Mouse (Mus musculus) mouse embryonic stem cell (cell line): ENCODE data around the gene Tex14.

Experiments used
- in situ Hi-C, 2 experiments: fragments of 300-500 bp; cut with MboI; formaldehyde crosslinking; loops; 1 replicate in 1 of 2; 3 replicates in 1 of 2; pipeline ENCODE4 v1.14.3; 2019 to 2020; ENCODE audit warnings: low sequenced_read_pairs in 2 of 2, low pct_unique_long_range_greater_than_20kb in 1 of 2, mixed read lengths in 1 of 2; ENCODE audit not compliant: unreplicated experiment in 1 of 2

Gene Tex14

GRCm38 (mm10) chr11:87597061-87597460 is 192.2 kb downstream of the Tex14 start:
- in situ Hi-C loops = no loop called here

GRCm38 (mm10) chr11:87599395-87600089 is 194.7 kb downstream of the Tex14 start:
- in situ Hi-C loops = no loop called here

- in situ Hi-C loops = no loop called here
Observed at GRCm38 (mm10) chr11:87600322-87600853, 195.5 kb downstream of the Tex14 start.

GRCm38 (mm10) chr11:87602234-87602633 is 197.4 kb downstream of the Tex14 start:
- in situ Hi-C loops = no loop called here

GRCm38 (mm10) chr11:87603571-87603970 is 198.7 kb downstream of the Tex14 start:
- in situ Hi-C loops = no loop called here
